Mouse (Mus musculus) heart, adult 8-10 months (tissue): ENCODE measurements around the gene H2afy2. TPM values are rescaled to one million over a fixed set of nuclear protein-coding genes. Genes with fewer than 3 reads are reported as not detected.

Experiments used
- microRNA-seq: library from miRNA; unstranded; fragments of <30 nt; microRNA quantifications from one replicate; pipeline ENCODE4 v1.2.0, GENCODE M21; 2022
- total RNA-seq, 4 experiments: library from RNA; stranded (reverse); gene quantifications; 2 replicates each; pipeline ENCODE4 v1.2.4; 2022

Gene H2afy2
- total RNA-seq, 4 experiments from 2014 or later: 3.7 to 5.2 (median 4.6) TPM

Small RNA genes within 50 kb of the gene (microRNA-seq; reads per million reads assigned to microRNA genes)
- gene Mir5108: not detected

Other genes with a start within 250 kb of the H2afy2 start
- gene Npffr1, start 188.7 kb downstream of the H2afy2 start, total RNA-seq: under 1 TPM in 2 of 4 experiments, not detected in 2; 0.08 to 0.13 TPM
- gene Ppa1, start 135.6 kb downstream of the H2afy2 start, total RNA-seq: 10 to 100 TPM; 71.2 to 81.2 (median 74.4) TPM
- 100 to 1,000 TPM; 159 to 182 (median 170) TPM for gene Sar1a, start 103.8 kb downstream of the H2afy2 start, total RNA-seq
- 10 to 100 TPM; 21.8 to 24.1 (median 23.6) TPM for gene Tysnd1, start 88.6 kb downstream of the H2afy2 start, total RNA-seq
- gene Aifm2, start 68.9 kb downstream of the H2afy2 start, total RNA-seq: 10 to 100 TPM; 21.1 to 29.9 (median 25.6) TPM
- under 1 TPM; 0.49 to 0.72 (median 0.57) TPM for gene Col13a1, start 195.0 kb upstream of the H2afy2 start, total RNA-seq